Mouse (Mus musculus): Measurements from ENCODE around the gene Pigs. TPM values are rescaled to one million over a fixed set of nuclear protein-coding genes. Genes with fewer than 3 reads are reported as not detected.

Gene Pigs
- polyA plus RNA-seq, 1 experiment from 2014 or later: 68.2 TPM

- no peaks in the 10 kb centered on the region for H3K9me3 ChIP-seq (ENCODE audit: control insufficient read depth, low read length)
- WGBS: 87% methylated on average over 4 of the region's 4 CpGs
- peaks cover 12% of the 10 kb centered on the region for H3K4me1 ChIP-seq (replicated peaks; ENCODE audit: control insufficient read depth, insufficient read depth, low read length)
- H3K4me3 ChIP-seq (ENCODE audit: low read depth, low read length): no peak overlapping the region
- H3K4me2 ChIP-seq: no peak overlapping the region
- no peak overlapping the region for H3K9ac ChIP-seq (ENCODE audit: low read depth, low read length)
- no peak for ATAC-seq (replicated peaks; ENCODE audit: low FRiP score)
- no peaks in the 10 kb centered on the region for H3K36me3 ChIP-seq (ENCODE audit: control insufficient read depth, insufficient read depth, low read length)
- no peak overlapping the region for H3K27ac ChIP-seq (ENCODE audit: low read depth, low read length)
- DNase-seq (ENCODE audit: low spot score): no peak
- H3K27me3 ChIP-seq (replicated peaks; ENCODE audit: control insufficient read depth, insufficient read depth, low read length): no peaks in the 10 kb centered on the region
Measured at GRCm38 (mm10) chr11:78327215-78327614, 1.0 kb upstream of the Pigs start.

GRCm38 (mm10) chr11:78328512-78329056 lies 369 bp downstream of the Pigs start:
- H3K4me2 ChIP-seq: peak overlapping the region; percentile 74
- no peaks in the 10 kb centered on the region for H3K27me3 ChIP-seq (replicated peaks; ENCODE audit: control insufficient read depth, insufficient read depth, low read length)
- no peak for DNase-seq (ENCODE audit: low spot score)
- under 1% methylated on average over 41 of the region's 41 CpGs for WGBS
- no peak overlapping the region for H3K27ac ChIP-seq (ENCODE audit: low read depth, low read length)
- H3K9me3 ChIP-seq (ENCODE audit: control insufficient read depth, low read length): no peaks in the 10 kb centered on the region
- peak overlapping the region; percentile 72 for H3K9ac ChIP-seq (ENCODE audit: low read depth, low read length)
- ATAC-seq (replicated peaks; ENCODE audit: low FRiP score): peak; percentile 64
- peak overlapping the region; percentile 72 for H3K4me3 ChIP-seq (ENCODE audit: low read depth, low read length)
- H3K36me3 ChIP-seq (ENCODE audit: control insufficient read depth, insufficient read depth, low read length): peaks cover 10% of the 10 kb centered on the region
- H3K4me1 ChIP-seq (replicated peaks; ENCODE audit: control insufficient read depth, insufficient read depth, low read length): peaks cover 4% of the 10 kb centered on the region

GRCm38 (mm10) chr11:78332676-78333075 lies 4.5 kb downstream of the Pigs start:
- DNase-seq (ENCODE audit: low spot score) (no peak), ATAC-seq (replicated peaks; ENCODE audit: low FRiP score) (no peak)
- Histone ChIP-seq H3K36me3 (ENCODE audit: control insufficient read depth, insufficient read depth, low read length) (peaks cover 27% of the 10 kb centered on the region), H3K9me3 (ENCODE audit: control insufficient read depth, low read length) (no peaks in the 10 kb centered on the region), H3K9ac (ENCODE audit: low read depth, low read length) (no peak overlapping the region), H3K4me1 (replicated peaks; ENCODE audit: control insufficient read depth, insufficient read depth, low read length) (peaks cover 3% of the 10 kb centered on the region; the same call in 1 of the 2 replicates), H3K4me3 (ENCODE audit: low read depth, low read length) (no peak overlapping the region), H3K4me2 (no peak overlapping the region), H3K27me3 (replicated peaks; ENCODE audit: control insufficient read depth, insufficient read depth, low read length) (no peaks in the 10 kb centered on the region), H3K27ac (ENCODE audit: low read depth, low read length) (no peak overlapping the region)
- 95% methylated on average over 12 of the region's 12 CpGs for WGBS

- H3K36me3 ChIP-seq (ENCODE audit: control insufficient read depth, insufficient read depth, low read length): peaks cover 30% of the 10 kb centered on the region
- H3K9me3 ChIP-seq (ENCODE audit: control insufficient read depth, low read length): no peaks in the 10 kb centered on the region
- no peak overlapping the region for H3K4me3 ChIP-seq (ENCODE audit: low read depth, low read length)
- H3K27ac ChIP-seq (ENCODE audit: low read depth, low read length): no peak overlapping the region
- ATAC-seq (replicated peaks; ENCODE audit: low FRiP score): no peak
- H3K4me2 ChIP-seq: no peak overlapping the region
- H3K9ac ChIP-seq (ENCODE audit: low read depth, low read length): no peak overlapping the region
- H3K27me3 ChIP-seq (replicated peaks; ENCODE audit: control insufficient read depth, insufficient read depth, low read length): no peaks in the 10 kb centered on the region
- 88% methylated on average over 5 of the region's 5 CpGs for WGBS
- H3K4me1 ChIP-seq (replicated peaks; ENCODE audit: control insufficient read depth, insufficient read depth, low read length): peaks cover 2% of the 10 kb centered on the region; the same call in 1 of the 2 replicates
- DNase-seq (ENCODE audit: low spot score): no peak
Measured at GRCm38 (mm10) chr11:78333992-78334391, 5.8 kb downstream of the Pigs start.

- DNase-seq (ENCODE audit: low spot score): no peak
- WGBS: 91% methylated on average over 8 of the region's 8 CpGs
- Histone ChIP-seq H3K4me3 (ENCODE audit: low read depth, low read length) (no peak overlapping the region), H3K9ac (ENCODE audit: low read depth, low read length) (no peak overlapping the region), H3K27ac (ENCODE audit: low read depth, low read length) (no peak overlapping the region), H3K36me3 (ENCODE audit: control insufficient read depth, insufficient read depth, low read length) (peaks cover 38% of the 10 kb centered on the region), H3K9me3 (ENCODE audit: control insufficient read depth, low read length) (no peaks in the 10 kb centered on the region), H3K4me2 (no peak overlapping the region), H3K4me1 (replicated peaks; ENCODE audit: control insufficient read depth, insufficient read depth, low read length) (no peaks in the 10 kb centered on the region), H3K27me3 (replicated peaks; ENCODE audit: control insufficient read depth, insufficient read depth, low read length) (no peaks in the 10 kb centered on the region)
- no peak for ATAC-seq (replicated peaks; ENCODE audit: low FRiP score)
Measured at GRCm38 (mm10) chr11:78337040-78337439, 8.8 kb downstream of the Pigs start.

GRCm38 (mm10) chr11:78341702-78342101 lies 13.5 kb downstream of the Pigs start:
- 73% methylated on average over 11 of the region's 12 CpGs for WGBS
- DNase-seq (ENCODE audit: low spot score): no peak

GRCm38 (mm10) chr11:78343381-78344327 lies 15.4 kb downstream of the Pigs start, which contains the start of gene Unc119:
Gene Unc119, plus strand, starts transcription at chr11:78343482.
- H3K4me3 ChIP-seq (ENCODE audit: low read depth, low read length): peak within 1 kb of the TSS; percentile 96
- peak within 1 kb of the TSS; percentile 99 for H3K4me2 ChIP-seq
- H3K27me3 ChIP-seq (replicated peaks; ENCODE audit: control insufficient read depth, insufficient read depth, low read length): no peaks in the 10 kb centered on the region
- no peaks in the 10 kb centered on the region for H3K9me3 ChIP-seq (ENCODE audit: control insufficient read depth, low read length)
- ATAC-seq (replicated peaks; ENCODE audit: low FRiP score): peak; percentile 69
- peak within 1 kb of the TSS; percentile 90 for H3K27ac ChIP-seq (ENCODE audit: low read depth, low read length)
- H3K4me1 ChIP-seq (replicated peaks; ENCODE audit: control insufficient read depth, insufficient read depth, low read length): peaks cover 39% of the 10 kb centered on the region
- 2% methylated on average over 64 of the region's 66 CpGs for WGBS
- peak within 1 kb of the TSS; percentile 91 for H3K9ac ChIP-seq (ENCODE audit: low read depth, low read length)
- H3K36me3 ChIP-seq (ENCODE audit: control insufficient read depth, insufficient read depth, low read length): peaks cover 20% of the 10 kb centered on the region
- DNase-seq (ENCODE audit: low spot score): peak; percentile 86

More at GRCm38 (mm10) chr11:78341702-78342101, 13.5 kb downstream of the Pigs start:
- peaks cover 31% of the 10 kb centered on the region for H3K4me1 ChIP-seq (replicated peaks; ENCODE audit: control insufficient read depth, insufficient read depth, low read length)
- H3K27ac ChIP-seq (ENCODE audit: low read depth, low read length): no peak overlapping the region
- no peak overlapping the region for H3K4me2 ChIP-seq
- H3K9me3 ChIP-seq (ENCODE audit: control insufficient read depth, low read length): no peaks in the 10 kb centered on the region
- no peak for ATAC-seq (replicated peaks; ENCODE audit: low FRiP score)
- H3K9ac ChIP-seq (ENCODE audit: low read depth, low read length): no peak overlapping the region
- peaks cover 16% of the 10 kb centered on the region for H3K36me3 ChIP-seq (ENCODE audit: control insufficient read depth, insufficient read depth, low read length)
- H3K27me3 ChIP-seq (replicated peaks; ENCODE audit: control insufficient read depth, insufficient read depth, low read length): no peaks in the 10 kb centered on the region
- H3K4me3 ChIP-seq (ENCODE audit: low read depth, low read length): no peak overlapping the region

GRCm38 (mm10) chr11:78344328-78344889 lies 16.2 kb downstream of the Pigs start:
- 39% methylated on average over 6 of the region's 6 CpGs for WGBS
- peak; percentile 84 for ATAC-seq (replicated peaks; ENCODE audit: low FRiP score)

More at GRCm38 (mm10) chr11:78344328-78344889, 16.2 kb downstream of the Pigs start:
- Histone ChIP-seq H3K9me3 (ENCODE audit: control insufficient read depth, low read length) (no peaks in the 10 kb centered on the region), H3K27me3 (replicated peaks; ENCODE audit: control insufficient read depth, insufficient read depth, low read length) (no peaks in the 10 kb centered on the region), H3K4me2 (peak overlapping the region; percentile 99), H3K9ac (ENCODE audit: low read depth, low read length) (peak overlapping the region; percentile 91), H3K27ac (ENCODE audit: low read depth, low read length) (peak overlapping the region; percentile 90), H3K4me3 (ENCODE audit: low read depth, low read length) (peak overlapping the region; percentile 96), H3K36me3 (ENCODE audit: control insufficient read depth, insufficient read depth, low read length) (peaks cover 19% of the 10 kb centered on the region), H3K4me1 (replicated peaks; ENCODE audit: control insufficient read depth, insufficient read depth, low read length) (peaks cover 39% of the 10 kb centered on the region)
- no peak for DNase-seq (ENCODE audit: low spot score)
